Mouse (Mus musculus): ENCODE results near the gene Igfbpl1. TPM values are rescaled to one million over a fixed set of nuclear protein-coding genes. Genes with fewer than 3 reads are reported as not detected.

Gene Igfbpl1
- total RNA-seq, 1 experiment = 4.1 TPM

DNA sequence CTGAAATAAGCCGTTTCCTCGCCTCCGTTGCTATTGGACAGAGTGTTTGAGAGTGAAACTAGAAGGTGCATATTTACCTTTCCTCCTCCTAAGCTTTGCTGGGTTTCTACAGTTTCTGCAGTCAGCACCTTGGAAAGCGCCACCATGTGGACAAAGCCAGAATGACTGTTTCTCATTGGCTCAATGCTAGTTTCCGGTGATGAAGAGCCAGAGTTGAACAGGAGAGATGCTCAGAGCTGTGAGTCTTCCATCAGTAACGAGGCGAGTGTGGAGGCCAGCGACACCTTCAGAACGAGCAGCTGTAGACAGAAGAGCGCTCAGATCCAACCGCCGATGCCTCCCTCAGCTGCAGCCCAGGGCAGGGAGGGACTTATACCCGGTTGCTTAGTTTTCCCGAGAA, 17.6 kb upstream of the Igfbpl1 start:
- no peaks in the 10 kb centered on the region for H3K9me3 ChIP-seq (ENCODE audit: control insufficient read depth, insufficient read depth, low read depth, low read length)
- H3K27ac ChIP-seq (ENCODE audit: insufficient read depth, low read depth, low read length, poor library complexity, severe bottlenecking) = no peak overlapping the region
- no peak overlapping the region for H3K9ac ChIP-seq (ENCODE audit: insufficient read depth, low read depth, low read length, poor library complexity, severe bottlenecking)
- H3K4me1 ChIP-seq (ENCODE audit: control insufficient read depth in 2 of 2, insufficient read depth in 2 of 2, low read length in 2 of 2, poor library complexity in 1 of 2) = peaks cover 0 to 7% of the 10 kb centered on the region in 2 experiments; a peak in 1 of 4 replicates
- no peaks in the 10 kb centered on the region for H3K36me3 ChIP-seq (ENCODE audit: control insufficient read depth, insufficient read depth, low read length, poor library complexity, severe bottlenecking)
- peak overlapping the region in 1 of 2 experiments; percentile 25; a peak in 1 of 4 replicates for H3K4me3 ChIP-seq (ENCODE audit: insufficient read depth in 1 of 2, low read depth in 1 of 2, low read length in 2 of 2, poor library complexity in 1 of 2, severe bottlenecking in 1 of 2)
- TF ChIP-seq ZC3H11A (IDR thresholded peaks at IDR 0.05; ENCODE audit: borderline replicate concordance, low read depth, low read length) (no peak), HCFC1 (IDR thresholded peaks at IDR 0.05; ENCODE audit: borderline replicate concordance, insufficient read depth, low read length) (no peak), CHD2 (IDR thresholded peaks at IDR 0.05; ENCODE audit: low read depth, low read length) (no peak), MAFK (IDR thresholded peaks at IDR 0.05; ENCODE audit: insufficient read depth, low read depth, low read length) (no peak), ZNF384 (IDR thresholded peaks at IDR 0.05; ENCODE audit: low read depth, low read length) (no peak)
- in situ Hi-C loops (cut with MboI; ENCODE audit: low sequenced_read_pairs in 2 of 2, unreplicated experiment in 2 of 2) = no loop called here
- peak; percentile 75 for DNase-seq (ENCODE audit: low read depth, low spot score)

DNA sequence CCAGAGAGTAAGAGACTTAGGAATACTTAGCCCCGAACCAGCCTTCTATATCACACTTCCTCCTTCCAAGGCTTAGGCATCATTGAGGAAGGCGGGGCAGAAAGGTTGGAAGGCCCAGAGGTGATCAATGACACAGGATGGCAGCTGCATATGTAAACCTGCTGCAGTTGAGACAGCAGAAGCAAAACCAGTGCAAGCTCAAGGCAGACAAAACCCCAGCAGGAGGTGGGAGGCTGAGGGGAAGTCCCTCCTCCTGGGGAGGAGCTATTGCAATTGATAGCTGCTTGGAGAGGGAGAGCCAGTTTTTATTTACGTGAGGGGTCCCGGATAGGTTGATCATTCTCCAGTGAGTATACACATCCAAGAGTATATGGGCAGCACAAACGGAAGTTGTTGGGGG, 6.7 kb upstream of the Igfbpl1 start:
- in situ Hi-C loops (cut with MboI; ENCODE audit: low sequenced_read_pairs in 2 of 2, unreplicated experiment in 2 of 2) = no loop called here
- Histone ChIP-seq H3K4me3 (ENCODE audit: insufficient read depth in 1 of 2, low read depth in 1 of 2, low read length in 2 of 2, poor library complexity in 1 of 2, severe bottlenecking in 1 of 2) (no peak overlapping the region), H3K27ac (ENCODE audit: insufficient read depth, low read depth, low read length, poor library complexity, severe bottlenecking) (no peak overlapping the region), H3K9ac (ENCODE audit: insufficient read depth, low read depth, low read length, poor library complexity, severe bottlenecking) (no peak overlapping the region), H3K9me3 (ENCODE audit: control insufficient read depth, insufficient read depth, low read depth, low read length) (no peaks in the 10 kb centered on the region), H3K36me3 (ENCODE audit: control insufficient read depth, insufficient read depth, low read length, poor library complexity, severe bottlenecking) (no peaks in the 10 kb centered on the region), H3K4me1 (ENCODE audit: control insufficient read depth in 2 of 2, insufficient read depth in 2 of 2, low read length in 2 of 2, poor library complexity in 1 of 2) (peaks cover 0 to 9% of the 10 kb centered on the region in 2 experiments; a peak in 2 of 4 replicates)
- TF ChIP-seq CHD2 (IDR thresholded peaks at IDR 0.05; ENCODE audit: low read depth, low read length) = no peak
- TF ChIP-seq HCFC1 (IDR thresholded peaks at IDR 0.05; ENCODE audit: borderline replicate concordance, insufficient read depth, low read length) = no peak
- no peak for TF ChIP-seq ZC3H11A (IDR thresholded peaks at IDR 0.05; ENCODE audit: borderline replicate concordance, low read depth, low read length)
- TF ChIP-seq MAFK (IDR thresholded peaks at IDR 0.05; ENCODE audit: insufficient read depth, low read depth, low read length) = no peak
- no peak for TF ChIP-seq ZNF384 (IDR thresholded peaks at IDR 0.05; ENCODE audit: low read depth, low read length)
- no peak for DNase-seq (ENCODE audit: low read depth, low spot score)

GRCm38 (mm10) chr4:45831996-45832395, 5.3 kb upstream of the Igfbpl1 start:
- H3K4me3 ChIP-seq (ENCODE audit: insufficient read depth in 1 of 2, low read depth in 1 of 2, low read length in 2 of 2, poor library complexity in 1 of 2, severe bottlenecking in 1 of 2) = no peak overlapping the region
- H3K9ac ChIP-seq (ENCODE audit: insufficient read depth, low read depth, low read length, poor library complexity, severe bottlenecking) = no peak overlapping the region
- no peak for DNase-seq (ENCODE audit: low read depth, low spot score)
- in situ Hi-C loops (cut with MboI; ENCODE audit: low sequenced_read_pairs in 2 of 2, unreplicated experiment in 2 of 2) = no loop called here
- no peaks in the 10 kb centered on the region for H3K36me3 ChIP-seq (ENCODE audit: control insufficient read depth, insufficient read depth, low read length, poor library complexity, severe bottlenecking)
- no peak overlapping the region for H3K27ac ChIP-seq (ENCODE audit: insufficient read depth, low read depth, low read length, poor library complexity, severe bottlenecking)
- peaks cover 0 to 9% of the 10 kb centered on the region in 2 experiments; a peak in 2 of 4 replicates for H3K4me1 ChIP-seq (ENCODE audit: control insufficient read depth in 2 of 2, insufficient read depth in 2 of 2, low read length in 2 of 2, poor library complexity in 1 of 2)
- H3K9me3 ChIP-seq (ENCODE audit: control insufficient read depth, insufficient read depth, low read depth, low read length) = no peaks in the 10 kb centered on the region
- TF ChIP-seq MAFK (IDR thresholded peaks at IDR 0.05; ENCODE audit: insufficient read depth, low read depth, low read length) (no peak), HCFC1 (IDR thresholded peaks at IDR 0.05; ENCODE audit: borderline replicate concordance, insufficient read depth, low read length) (no peak), ZC3H11A (IDR thresholded peaks at IDR 0.05; ENCODE audit: borderline replicate concordance, low read depth, low read length) (no peak), CHD2 (IDR thresholded peaks at IDR 0.05; ENCODE audit: low read depth, low read length) (no peak), ZNF384 (IDR thresholded peaks at IDR 0.05; ENCODE audit: low read depth, low read length) (no peak)

DNA sequence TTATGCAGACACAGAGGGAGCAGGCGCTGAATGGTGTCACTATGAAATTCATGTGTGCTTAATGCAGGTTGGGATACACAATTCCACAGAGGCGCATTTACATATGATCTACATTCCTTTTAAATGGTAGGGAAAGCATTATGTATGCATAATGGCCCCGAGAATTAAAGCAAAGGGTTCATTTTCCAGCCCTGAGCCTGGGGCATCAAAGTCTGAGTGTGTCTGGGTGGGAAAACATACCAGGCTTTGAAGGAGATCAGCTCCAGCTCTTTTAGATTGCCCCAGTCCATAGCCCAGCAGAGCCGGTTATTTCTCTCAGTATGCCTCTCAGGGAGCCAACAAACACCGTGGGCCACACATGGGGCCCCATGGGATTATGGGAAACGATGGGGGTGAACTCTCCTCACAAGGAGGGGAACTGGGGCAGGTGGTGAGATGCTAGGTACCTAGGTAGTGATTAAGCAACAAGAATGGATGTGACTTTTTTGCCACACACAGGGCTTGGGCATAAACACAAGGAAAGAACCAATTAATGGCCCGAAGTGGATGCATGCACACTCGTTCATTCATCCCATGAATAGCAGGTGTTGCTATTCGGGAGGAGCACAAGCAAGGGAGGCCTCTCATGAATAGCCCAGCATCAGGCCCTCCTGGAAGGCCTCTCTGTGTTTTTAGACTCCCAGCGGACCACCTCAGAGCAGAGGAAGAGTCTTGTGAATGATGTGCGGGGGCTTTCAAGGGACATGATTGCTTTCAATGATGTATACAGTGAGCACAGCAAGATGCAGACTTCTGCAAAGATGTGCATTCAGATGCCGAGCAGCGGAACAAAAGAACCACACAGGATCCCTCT, 3.4 kb upstream of the Igfbpl1 start:
- no peaks in the 10 kb centered on the region for H3K9me3 ChIP-seq (ENCODE audit: control insufficient read depth, insufficient read depth, low read depth, low read length)
- no peak overlapping the region for H3K27ac ChIP-seq (ENCODE audit: insufficient read depth, low read depth, low read length, poor library complexity, severe bottlenecking)
- TF ChIP-seq ZNF384 (IDR thresholded peaks at IDR 0.05; ENCODE audit: low read depth, low read length) (no peak), ZC3H11A (IDR thresholded peaks at IDR 0.05; ENCODE audit: borderline replicate concordance, low read depth, low read length) (no peak), MAFK (IDR thresholded peaks at IDR 0.05; ENCODE audit: insufficient read depth, low read depth, low read length) (no peak), CHD2 (IDR thresholded peaks at IDR 0.05; ENCODE audit: low read depth, low read length) (no peak), HCFC1 (IDR thresholded peaks at IDR 0.05; ENCODE audit: borderline replicate concordance, insufficient read depth, low read length) (no peak)
- peaks cover 0 to 9% of the 10 kb centered on the region in 2 experiments; a peak in 2 of 4 replicates for H3K4me1 ChIP-seq (ENCODE audit: control insufficient read depth in 2 of 2, insufficient read depth in 2 of 2, low read length in 2 of 2, poor library complexity in 1 of 2)
- no peak for DNase-seq (ENCODE audit: low read depth, low spot score)
- in situ Hi-C loops (cut with MboI; ENCODE audit: low sequenced_read_pairs in 2 of 2, unreplicated experiment in 2 of 2) = no loop called here
- H3K9ac ChIP-seq (ENCODE audit: insufficient read depth, low read depth, low read length, poor library complexity, severe bottlenecking) = no peak overlapping the region
- H3K36me3 ChIP-seq (ENCODE audit: control insufficient read depth, insufficient read depth, low read length, poor library complexity, severe bottlenecking) = no peaks in the 10 kb centered on the region
- H3K4me3 ChIP-seq (ENCODE audit: insufficient read depth in 1 of 2, low read depth in 1 of 2, low read length in 2 of 2, poor library complexity in 1 of 2, severe bottlenecking in 1 of 2) = no peak overlapping the region
